Mouse (Mus musculus) bone marrow macrophage, adult 2 months (primary cell): ENCODE measurements around the gene Amigo2. TPM values are rescaled to one million over a fixed set of nuclear protein-coding genes. Genes with fewer than 3 reads are reported as not detected.
"Not testable (repeated sequence)": the region's sequence is repeated elsewhere in the genome, so short reads cannot be mapped to it uniquely, and the experiment has no call there.

Source experiments
- H3K27ac ChIP-seq: 2 replicates; pipeline ENCODE4 v1.5.1; 2012; ENCODE audit warnings: low read depth, low read length; ENCODE audit not compliant: insufficient read depth
- H3K4me1 ChIP-seq: 2 replicates; pipeline ENCODE4 v1.6.1; 2012; ENCODE audit warnings: low read length; ENCODE audit not compliant: control insufficient read depth, insufficient read depth
- H3K4me3 ChIP-seq: 2 replicates; pipeline ENCODE4 v1.5.1; 2012; ENCODE audit warnings: mild to moderate bottlenecking, low read length, moderate library complexity; ENCODE audit not compliant: insufficient read depth
- CTCF ChIP-seq: IDR thresholded peaks from 2 replicates; pipeline ENCODE4 v1.5.1; 2012; ENCODE audit warnings: low read depth, mild to moderate bottlenecking, low read length, moderate library complexity
- POLR2A ChIP-seq: IDR thresholded peaks from 2 replicates; pipeline ENCODE4 v1.6.1; 2012; ENCODE audit warnings: mild to moderate bottlenecking, low read depth, low read length, borderline replicate concordance
- polyA plus RNA-seq: library from polyadenylated mRNA; stranded (reverse); fragments of >200 nt; gene quantifications from 2 replicates; pipeline ENCODE4 v1.2.4, GENCODE M21; 2012; ENCODE audit not compliant: missing spikeins, insufficient read depth, insufficient read length

Amigo2 gene
- polyA plus RNA-seq, 1 experiment: not detected

DNA sequence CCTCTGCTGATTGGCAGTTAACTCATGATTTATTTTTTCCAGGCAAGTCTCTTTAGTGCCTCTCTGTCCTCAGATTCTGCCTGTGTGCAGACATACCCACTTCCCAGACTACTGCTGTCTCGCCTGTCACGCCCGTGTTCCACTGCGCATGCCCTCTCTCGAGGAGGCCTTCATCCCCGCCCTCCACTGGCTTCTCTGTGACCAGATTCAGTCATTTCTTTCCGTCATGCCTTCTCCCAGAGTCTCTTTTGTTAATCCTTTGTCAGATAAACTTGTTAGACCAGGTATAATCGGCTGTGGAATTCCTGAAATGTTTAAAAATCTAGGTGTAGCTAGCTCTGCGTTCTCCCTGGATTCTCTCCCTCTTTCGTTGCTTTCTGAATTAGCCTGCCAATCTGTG is 23.7 kb downstream of the Amigo2 start:
- Histone ChIP-seq H3K27ac (no peak overlapping the region), H3K4me3 (no peak overlapping the region), H3K4me1 (no peaks in the 10 kb centered on the region)
- TF ChIP-seq POLR2A (no peak), CTCF (no peak)

DNA sequence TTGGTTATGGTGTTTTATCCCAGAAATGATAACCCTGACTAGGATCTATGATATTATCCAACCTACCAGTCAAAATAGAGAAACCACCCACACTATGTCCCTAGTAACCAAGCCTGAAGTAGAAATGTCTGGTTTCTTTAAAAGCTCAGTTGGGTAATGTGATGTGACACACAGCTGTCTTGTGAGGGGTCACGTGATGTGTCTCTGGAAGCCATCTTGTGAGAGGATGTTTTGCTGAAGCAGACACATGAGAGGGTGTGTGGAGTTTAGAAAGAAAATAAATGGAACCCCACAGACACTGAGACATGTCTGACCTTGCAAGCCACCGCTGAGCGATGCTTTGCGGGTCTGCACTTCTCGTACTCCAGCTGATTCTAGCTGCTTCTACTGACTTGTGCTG is 30.2 kb downstream of the Amigo2 start:
- TF ChIP-seq CTCF (no peak), POLR2A (no peak)
- H3K4me1 ChIP-seq: no peaks in the 10 kb centered on the region
- no peak overlapping the region for H3K4me3 ChIP-seq
- H3K27ac ChIP-seq: no peak overlapping the region

DNA sequence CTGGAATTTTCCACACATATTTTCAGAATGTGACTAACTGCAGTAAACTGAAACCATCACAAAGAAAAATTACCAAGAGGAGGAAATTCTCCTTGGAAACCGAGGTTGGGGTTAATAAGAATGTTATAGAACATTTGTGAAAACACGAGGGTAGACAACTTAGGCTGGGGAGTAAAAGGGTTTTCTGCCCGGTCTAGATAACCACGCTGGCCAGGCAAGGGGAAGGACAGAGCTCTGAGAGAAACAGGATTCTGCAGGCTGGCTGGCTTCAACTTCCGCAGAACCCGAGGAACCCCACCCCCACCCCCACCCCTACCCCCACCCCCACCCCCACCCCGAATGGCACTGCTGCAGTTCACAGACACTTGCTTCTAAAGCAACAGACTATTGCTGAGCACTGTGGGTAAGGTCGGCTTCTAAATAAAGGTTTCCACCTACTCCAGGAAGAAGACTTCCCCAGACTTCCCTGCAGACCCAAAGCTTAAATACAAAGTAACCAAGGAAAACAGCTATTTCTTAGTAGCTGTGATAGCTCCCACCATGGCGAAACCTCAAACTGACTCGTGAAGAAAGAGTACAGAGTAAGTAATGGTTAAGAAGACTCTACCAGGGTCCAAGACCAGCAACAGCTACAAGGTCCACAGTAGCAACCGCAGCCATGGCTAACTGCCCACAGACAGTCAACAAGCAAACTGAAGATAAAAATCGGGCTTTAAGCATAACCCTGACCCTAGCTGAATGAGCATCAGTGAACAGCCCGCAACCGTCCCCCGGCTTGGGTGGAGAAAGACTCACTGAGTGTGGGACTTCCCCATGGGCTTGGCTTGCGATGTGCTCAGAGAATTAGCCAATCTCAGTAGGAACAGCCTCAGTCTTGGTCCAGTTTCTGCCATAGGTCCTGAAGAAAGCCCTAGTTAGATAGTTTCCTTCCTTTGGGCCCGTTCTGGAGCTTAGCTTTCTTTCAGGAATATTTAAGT is 34.3 kb downstream of the Amigo2 start:
- no peak overlapping the region for H3K27ac ChIP-seq
- no peak overlapping the region for H3K4me3 ChIP-seq
- H3K4me1 ChIP-seq: no peaks in the 10 kb centered on the region
- TF ChIP-seq POLR2A: no peak
- TF ChIP-seq CTCF: no peak

DNA sequence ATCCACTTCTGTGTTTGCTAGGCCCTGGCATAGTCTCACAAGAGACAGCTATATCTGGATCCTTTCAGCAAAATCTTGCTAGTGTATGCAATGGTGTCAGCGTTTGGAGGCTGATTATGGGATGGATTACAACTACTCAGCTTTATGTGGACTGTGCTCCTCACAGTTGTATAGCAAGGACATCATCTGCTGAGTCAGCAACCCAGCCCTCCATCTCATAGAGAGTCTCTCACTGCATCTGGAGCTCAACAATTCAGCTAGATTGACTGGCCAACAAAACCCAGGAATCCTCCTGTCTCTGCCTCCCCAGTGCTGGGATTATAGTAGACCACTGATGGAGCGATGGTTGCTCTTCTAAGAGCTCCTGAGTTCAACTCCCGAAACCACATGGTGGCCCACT is 37.3 kb downstream of the Amigo2 start:
- H3K4me3 ChIP-seq, H3K27ac ChIP-seq, H3K4me1 ChIP-seq: not testable (repeated sequence)

- no peak overlapping the region for H3K27ac ChIP-seq
- TF ChIP-seq CTCF: no peak
- TF ChIP-seq POLR2A: no peak
- H3K4me3 ChIP-seq: no peak overlapping the region
- no peaks in the 10 kb centered on the region for H3K4me1 ChIP-seq
Measured at GRCm38 (mm10) chr15:97206506-97206905, 40.6 kb downstream of the Amigo2 start.

DNA sequence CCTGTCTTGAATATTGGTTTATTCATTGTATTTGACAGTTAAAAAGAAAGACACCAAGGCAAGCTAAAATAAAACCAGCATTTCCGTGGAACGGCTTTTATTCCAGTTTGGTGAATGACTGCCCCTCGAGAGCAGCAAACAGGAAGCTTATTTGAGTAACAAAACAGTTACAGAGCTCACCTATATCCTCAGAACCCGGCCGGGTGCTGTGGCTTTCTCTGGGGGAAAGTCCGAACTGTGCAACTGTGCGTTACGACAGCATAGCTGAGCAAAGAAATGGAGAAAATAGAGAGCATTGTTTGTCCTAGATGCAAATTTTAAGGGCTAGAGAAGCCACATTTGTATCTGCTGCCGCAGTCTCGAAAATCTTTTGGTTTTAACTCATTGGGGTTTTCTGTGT is 41.3 kb downstream of the Amigo2 start:
- H3K4me3 ChIP-seq: no peak overlapping the region
- no peak overlapping the region for H3K27ac ChIP-seq
- H3K4me1 ChIP-seq: no peaks in the 10 kb centered on the region
- no peak for TF ChIP-seq CTCF

- H3K4me3 ChIP-seq: no peak overlapping the region
- no peak for TF ChIP-seq CTCF
- no peak for TF ChIP-seq POLR2A
- no peak overlapping the region for H3K27ac ChIP-seq
- no peaks in the 10 kb centered on the region for H3K4me1 ChIP-seq
Measured at GRCm38 (mm10) chr15:97204889-97205288, 42.2 kb downstream of the Amigo2 start.

- Histone ChIP-seq H3K4me1 (no peaks in the 10 kb centered on the region), H3K27ac (no peak overlapping the region), H3K4me3 (no peak overlapping the region)
- TF ChIP-seq CTCF (no peak), POLR2A (no peak)
Measured at GRCm38 (mm10) chr15:97196644-97197043, 50.4 kb downstream of the Amigo2 start.

- no peak overlapping the region for H3K27ac ChIP-seq
- TF ChIP-seq CTCF (no peak), POLR2A (no peak)
- no peaks in the 10 kb centered on the region for H3K4me1 ChIP-seq
- H3K4me3 ChIP-seq: no peak overlapping the region
Measured at GRCm38 (mm10) chr15:97195628-97196027, 51.5 kb downstream of the Amigo2 start.

Other genes with a start within 250 kb of the Amigo2 start
- 0.66 TPM in 1 of 2 replicates, not detected in the other for gene Slc38a4, start 191.3 kb downstream of the Amigo2 start, polyA plus RNA-seq
- gene Pced1b, start 180 bp downstream of the Amigo2 start, polyA plus RNA-seq: 3.5 and 4.8 TPM in 2 replicates